Mouse (Mus musculus): ENCODE data around the gene Ackr3.

The Ackr3 gene

GRCm38 (mm10) chr1:90251156-90251555 lies 47.4 kb downstream of the Ackr3 start:
- DNase-seq (ENCODE audit: low read depth, low spot score): no peak

- no peak for DNase-seq (ENCODE audit: low read depth, low spot score)
These were observed 49.7 kb downstream of the Ackr3 start for GRCm38 (mm10) chr1:90253465-90253864.

- DNase-seq (ENCODE audit: low read depth, low spot score): no peak
These were observed 54.6 kb downstream of the Ackr3 start for GRCm38 (mm10) chr1:90258253-90258887.

GRCm38 (mm10) chr1:90260704-90261581 lies 57.2 kb downstream of the Ackr3 start:
- no peak for DNase-seq (ENCODE audit: low read depth, low spot score)

GRCm38 (mm10) chr1:90262380-90262779 lies 58.6 kb downstream of the Ackr3 start:
- DNase-seq (ENCODE audit: low read depth, low spot score): no peak

All from A20 (cell line).